Mouse (Mus musculus) heart, postnatal 0 days (tissue): ENCODE results near the gene B4galnt3.

ENCODE experiments used
- CTCF ChIP-seq: IDR thresholded peaks from 2 replicates; pipeline ENCODE4 v1.5.1; 2016; ENCODE audit warnings: antibody characterized with exemption, control low read depth, low read depth
- EP300 ChIP-seq: IDR thresholded peaks from 2 replicates; pipeline ENCODE4 v1.6.1; 2016; ENCODE audit warnings: antibody characterized with exemption, low read depth

- TF ChIP-seq CTCF (no peak), EP300 (no peak)
These were observed 110.6 kb downstream of the B4galnt3 start for GRCm38 (mm10) chr6:120183771-120184170.
